Mouse (Mus musculus) 3T3-L1 (cell line): ENCODE data around the gene Cd28.

Source experiments
- DNase-seq: peaks from one replicate; pipeline ENCODE4 v3.0.0-alpha.2; 2015; ENCODE audit warnings: low read depth, low spot score

The Cd28 gene

GRCm38 (mm10) chr1:60750201-60750765, 33.7 kb downstream of the Cd28 start:
- DNase-seq, result peak; percentile 28

GRCm38 (mm10) chr1:60751011-60751410, 34.4 kb downstream of the Cd28 start:
- DNase-seq, result no peak

GRCm38 (mm10) chr1:60752986-60753385, 36.4 kb downstream of the Cd28 start:
- no peak for DNase-seq

GRCm38 (mm10) chr1:60753981-60754380, 37.4 kb downstream of the Cd28 start:
- no peak for DNase-seq

- DNase-seq, result no peak
These were observed 39.0 kb downstream of the Cd28 start for GRCm38 (mm10) chr1:60755391-60756243.

- DNase-seq, result no peak
These were observed 41.0 kb downstream of the Cd28 start for GRCm38 (mm10) chr1:60757631-60758030.

- DNase-seq, result no peak
These were observed 41.6 kb downstream of the Cd28 start for GRCm38 (mm10) chr1:60758226-60758625.

- no peak for DNase-seq
These were observed 43.1 kb downstream of the Cd28 start for GRCm38 (mm10) chr1:60759563-60760335.

- DNase-seq, result no peak
These were observed 43.9 kb downstream of the Cd28 start for GRCm38 (mm10) chr1:60760475-60760874.

- no peak for DNase-seq
These were observed 45.0 kb downstream of the Cd28 start for GRCm38 (mm10) chr1:60761528-60762171.

- peak; percentile 52 for DNase-seq
These were observed 45.9 kb downstream of the Cd28 start for GRCm38 (mm10) chr1:60762451-60762850.

GRCm38 (mm10) chr1:60762916-60763315, 46.3 kb downstream of the Cd28 start:
- no peak for DNase-seq

GRCm38 (mm10) chr1:60771771-60772170, 55.2 kb downstream of the Cd28 start:
- no peak for DNase-seq

- DNase-seq, result no peak
These were observed 56.6 kb downstream of the Cd28 start for GRCm38 (mm10) chr1:60773231-60773630.

GRCm38 (mm10) chr1:60776166-60776565, 59.6 kb downstream of the Cd28 start:
- no peak for DNase-seq

- no peak for DNase-seq
These were observed 60.3 kb downstream of the Cd28 start for GRCm38 (mm10) chr1:60776906-60777305.

- DNase-seq, result no peak
These were observed 62.0 kb downstream of the Cd28 start for GRCm38 (mm10) chr1:60778465-60779115.

GRCm38 (mm10) chr1:60779176-60779575, 62.6 kb downstream of the Cd28 start:
- DNase-seq, result no peak

GRCm38 (mm10) chr1:60781666-60782065, 65.1 kb downstream of the Cd28 start:
- DNase-seq, result no peak

- DNase-seq, result peak; percentile 44
These were observed 77.1 kb downstream of the Cd28 start for GRCm38 (mm10) chr1:60793717-60794116.

GRCm38 (mm10) chr1:60795677-60796205, 79.1 kb downstream of the Cd28 start:
- no peak for DNase-seq
